Mouse (Mus musculus) limb, embryonic 11.5 days (tissue): Measurements from ENCODE around the gene Fh1. TPM values are rescaled to one million over a fixed set of nuclear protein-coding genes. Genes with fewer than 3 reads are reported as not detected.

Experiments
- ATAC-seq: fragments of 200-750 bp; cut with Nextera tagmentation; 2 replicates; pipeline ENCODE4 v1.8.0; 2017; ENCODE audit warnings: low read depth; ENCODE audit not compliant: insufficient number of reproducible peaks, low FRiP score, low TSS enrichment
- DNase-seq: peaks from one replicate; pipeline ENCODE4 v3.0.0-alpha.2; 2015; ENCODE audit warnings: low spot score
- H3K27ac ChIP-seq: fragments of 300-500 bp; sonication (generic); replicated peaks from 2 replicates; pipeline ENCODE4 v1.5.1; 2014; ENCODE audit warnings: low read depth, mild to moderate bottlenecking, low read length
- H3K27me3 ChIP-seq: fragments of 300-500 bp; sonication (generic); 2 replicates; pipeline ENCODE4 v1.6.1; 2014; ENCODE audit warnings: mild to moderate bottlenecking, low read length, mixed read lengths; ENCODE audit not compliant: control insufficient read depth, insufficient read depth
- H3K36me3 ChIP-seq: fragments of 300-500 bp; sonication (generic); 2 replicates; pipeline ENCODE4 v1.6.1; 2014; ENCODE audit warnings: mild to moderate bottlenecking, low read length, moderate library complexity, mixed read lengths; ENCODE audit not compliant: control insufficient read depth, insufficient read depth
- H3K4me1 ChIP-seq: fragments of 300-500 bp; sonication (generic); 2 replicates; pipeline ENCODE4 v1.6.1; 2014; ENCODE audit warnings: low read length, mixed read lengths; ENCODE audit not compliant: control insufficient read depth, insufficient read depth
- H3K4me2 ChIP-seq: fragments of 300-500 bp; sonication (generic); 2 replicates; pipeline ENCODE4 v1.6.1; 2014; ENCODE audit warnings: low read depth, mild to moderate bottlenecking, moderate library complexity; ENCODE audit not compliant: severe bottlenecking
- H3K4me3 ChIP-seq: fragments of 300-500 bp; sonication (generic); 2 replicates; pipeline ENCODE4 v1.5.1; 2014; ENCODE audit warnings: low read depth, low read length
- H3K9ac ChIP-seq: fragments of 300-500 bp; sonication (generic); 2 replicates; pipeline ENCODE4 v1.6.1; 2014; ENCODE audit warnings: mild to moderate bottlenecking, low read length
- H3K9me3 ChIP-seq: fragments of 300-500 bp; sonication (generic); 2 replicates; pipeline ENCODE4 v1.6.1; 2016; ENCODE audit warnings: low read length; ENCODE audit not compliant: control insufficient read depth
- WGBS: fragments of 180-500 bp; shearing (Covaris S2); extraction: QIAGEN DNeasy Blood & Tissue Kit; methylation state at CpG from one replicate; pipeline ENCODE4 v1.1.7; 2014; 5-methylcytosine and 5-hydroxymethylcytosine counted together
- polyA plus RNA-seq: library from polyadenylated mRNA; unstranded; fragments of >200 nt; fragmentation: Nextera tagmentation; extraction: Ambion mirVana; gene quantifications from 2 replicates; pipeline ENCODE4 v1.2.1, GENCODE M21; 2014

Gene Fh1
- 114 and 118 TPM in 2 replicates for polyA plus RNA-seq

DNA sequence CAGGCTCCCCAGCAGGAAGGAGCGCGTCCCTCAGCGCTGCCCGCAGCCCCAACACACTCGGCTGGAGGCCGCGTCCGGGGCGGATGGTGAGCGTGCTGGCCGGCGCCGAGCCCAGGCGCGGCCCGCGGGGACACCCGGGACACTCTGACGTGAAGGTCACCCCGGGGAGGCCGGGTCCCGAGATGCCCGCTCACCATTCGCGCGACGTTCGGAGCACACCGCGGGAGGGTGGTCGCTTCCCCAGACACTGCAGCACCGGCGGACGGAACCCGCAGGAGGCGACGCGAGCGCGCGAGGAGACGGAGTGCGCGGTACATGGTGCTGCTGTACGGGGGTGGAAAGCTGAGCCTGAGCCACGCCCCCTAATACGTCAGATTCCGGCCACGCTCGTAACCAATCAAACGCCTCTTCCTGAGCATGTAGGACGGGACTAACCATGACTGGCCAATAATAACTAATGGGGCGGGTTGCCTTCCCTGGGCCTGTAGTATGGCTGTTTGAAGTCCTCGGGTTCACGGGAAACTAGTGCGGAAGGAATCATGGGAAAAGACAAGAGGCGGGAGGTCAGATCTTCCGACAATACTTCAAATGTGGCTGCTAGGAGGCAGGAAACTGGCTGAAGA, at the start of gene Fh1:
TSS of gene Fh1 (minus strand) at position 379 of the 623 bp plus-strand sequence.
- Histone ChIP-seq H3K4me3 (peak within 1 kb of the TSS; percentile 89), H3K4me1 (peaks cover 5% of the 10 kb centered on the region; the same call in 1 of the 2 replicates), H3K4me2 (peak within 1 kb of the TSS; percentile 75), H3K27ac (peak within 1 kb of the TSS; percentile 59), H3K9ac (peak within 1 kb of the TSS; percentile 90), H3K9me3 (no peaks in the 10 kb centered on the region), H3K27me3 (no peaks in the 10 kb centered on the region), H3K36me3 (no peaks in the 10 kb centered on the region)
- under 1% methylated on average over 58 of the region's 58 CpGs for WGBS
- DNase-seq (peak; percentile 95), ATAC-seq (peak; percentile 100)

DNA sequence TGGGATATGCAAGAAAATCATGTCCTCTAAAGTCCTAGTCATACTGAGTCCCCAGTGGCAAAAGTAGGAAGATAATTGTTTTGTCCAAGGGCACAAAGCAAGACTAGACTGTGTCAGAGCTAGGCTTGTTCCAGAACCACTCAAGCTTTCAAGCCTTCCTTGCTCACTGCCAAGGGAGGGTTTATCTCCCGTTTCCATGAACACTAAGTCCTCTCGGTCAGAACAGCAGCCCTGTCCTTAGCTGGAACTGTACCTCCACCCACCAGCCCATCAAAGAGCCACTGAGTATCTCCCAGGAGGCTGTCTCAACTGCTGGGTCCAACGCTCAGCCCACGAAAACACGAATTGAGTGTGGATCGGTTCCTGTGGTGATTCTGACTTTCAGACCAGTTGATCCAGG, 49.7 kb upstream of the Fh1 start:
- 89% methylated on average over 6 of the region's 6 CpGs for WGBS
- no peak overlapping the region for H3K4me2 ChIP-seq
- H3K36me3 ChIP-seq, result no peaks in the 10 kb centered on the region
- no peak overlapping the region for H3K4me3 ChIP-seq
- no peak for DNase-seq
- no peak for ATAC-seq
- H3K4me1 ChIP-seq, result no peaks in the 10 kb centered on the region
- H3K9ac ChIP-seq, result no peak overlapping the region
- H3K27ac ChIP-seq, result no peak overlapping the region
- no peaks in the 10 kb centered on the region for H3K9me3 ChIP-seq
- no peaks in the 10 kb centered on the region for H3K27me3 ChIP-seq

DNA sequence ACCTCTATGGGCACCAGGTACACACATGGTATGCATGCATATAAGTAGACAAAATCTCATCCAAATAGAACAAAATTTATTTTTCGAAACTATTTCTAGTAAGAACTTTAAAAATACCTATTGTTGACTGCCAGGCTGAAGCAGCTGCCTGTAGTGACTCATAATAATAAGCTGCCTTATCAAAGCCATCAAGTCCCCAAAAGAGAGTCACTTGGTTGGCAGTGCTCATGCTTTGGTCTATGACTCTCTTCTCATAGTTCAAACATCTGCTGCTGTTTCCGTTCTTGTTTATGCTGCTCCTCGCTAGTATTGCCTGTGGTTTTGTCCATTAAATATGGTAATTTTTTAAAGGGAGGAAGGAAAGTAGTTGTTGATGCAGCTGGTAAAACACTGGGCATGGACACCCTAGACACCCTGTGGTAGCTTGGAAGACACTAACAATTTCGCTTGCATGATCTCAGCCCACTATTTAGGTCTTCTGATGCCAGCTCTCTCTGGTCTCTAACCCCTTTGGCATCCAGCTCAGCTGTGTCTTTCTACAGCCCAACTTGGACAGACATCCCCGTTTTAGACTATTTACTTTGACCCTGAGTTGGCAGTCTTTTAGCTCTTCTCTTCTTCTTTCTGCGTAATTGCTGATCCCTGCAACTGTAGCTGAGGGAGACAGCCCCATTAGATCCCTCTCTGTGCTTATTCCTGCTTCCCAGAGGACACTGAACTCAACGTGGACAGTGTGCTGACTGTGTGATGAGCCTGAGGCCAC, 48.3 kb upstream of the Fh1 start:
- ATAC-seq (no peak), DNase-seq (no peak)
- Histone ChIP-seq H3K27ac (no peak overlapping the region), H3K4me1 (no peaks in the 10 kb centered on the region), H3K4me2 (no peak overlapping the region), H3K9ac (no peak overlapping the region), H3K9me3 (no peaks in the 10 kb centered on the region), H3K4me3 (no peak overlapping the region), H3K27me3 (no peaks in the 10 kb centered on the region), H3K36me3 (no peaks in the 10 kb centered on the region)
- WGBS, result 87% methylated on average over 7 of the region's 7 CpGs

DNA sequence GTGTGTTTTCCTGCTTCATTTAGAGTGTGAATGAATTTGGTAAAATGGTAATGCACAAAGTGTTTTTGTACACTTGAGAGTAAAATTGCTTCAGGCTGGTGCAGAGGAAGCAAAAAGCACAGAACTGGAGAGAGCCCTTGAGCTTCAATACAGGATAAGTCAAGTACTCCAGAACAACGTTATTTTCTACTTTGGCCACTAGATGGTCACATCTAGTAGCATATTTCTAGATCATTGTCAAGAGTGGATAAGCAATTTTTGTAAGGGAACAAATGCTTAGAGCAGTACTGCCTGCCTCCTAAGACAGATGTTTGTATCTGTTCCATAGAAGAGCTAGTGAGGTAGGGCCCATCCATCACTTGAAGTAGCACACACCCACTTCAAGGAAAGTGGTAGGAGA, 46.2 kb upstream of the Fh1 start:
- Histone ChIP-seq H3K4me2 (no peak overlapping the region), H3K4me1 (no peaks in the 10 kb centered on the region), H3K27ac (no peak overlapping the region), H3K36me3 (no peaks in the 10 kb centered on the region), H3K4me3 (no peak overlapping the region), H3K9me3 (no peaks in the 10 kb centered on the region), H3K27me3 (no peaks in the 10 kb centered on the region), H3K9ac (no peak overlapping the region)
- no peak for DNase-seq
- 55% methylated on average over 1 of the region's 1 CpGs for WGBS
- no peak for ATAC-seq

DNA sequence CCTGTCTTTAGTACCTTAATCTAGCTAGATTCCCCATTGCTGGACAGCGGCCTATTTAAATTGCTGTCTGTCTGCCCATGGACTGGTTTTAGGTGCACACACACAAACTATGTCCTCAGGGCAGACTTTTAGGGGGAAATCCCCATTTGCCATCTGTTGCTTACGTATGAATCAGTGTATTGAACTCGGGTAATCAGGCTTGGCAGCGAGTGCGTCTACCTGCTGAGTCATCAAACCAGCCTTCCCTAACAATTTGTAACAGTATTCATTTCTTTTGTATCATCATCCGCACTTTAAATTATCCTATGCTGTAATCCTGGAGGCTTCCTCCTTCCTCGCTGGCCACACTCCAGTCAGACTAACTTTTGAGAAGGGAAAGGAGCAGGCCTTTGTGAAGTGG, 44.6 kb upstream of the Fh1 start:
- WGBS, result 86% methylated on average over 7 of the region's 7 CpGs
- no peaks in the 10 kb centered on the region for H3K36me3 ChIP-seq
- no peak overlapping the region for H3K9ac ChIP-seq
- no peak for ATAC-seq
- no peak for DNase-seq
- no peaks in the 10 kb centered on the region for H3K27me3 ChIP-seq
- no peaks in the 10 kb centered on the region for H3K4me1 ChIP-seq
- no peaks in the 10 kb centered on the region for H3K9me3 ChIP-seq
- H3K4me3 ChIP-seq, result no peak overlapping the region
- no peak overlapping the region for H3K27ac ChIP-seq
- no peak overlapping the region for H3K4me2 ChIP-seq

DNA sequence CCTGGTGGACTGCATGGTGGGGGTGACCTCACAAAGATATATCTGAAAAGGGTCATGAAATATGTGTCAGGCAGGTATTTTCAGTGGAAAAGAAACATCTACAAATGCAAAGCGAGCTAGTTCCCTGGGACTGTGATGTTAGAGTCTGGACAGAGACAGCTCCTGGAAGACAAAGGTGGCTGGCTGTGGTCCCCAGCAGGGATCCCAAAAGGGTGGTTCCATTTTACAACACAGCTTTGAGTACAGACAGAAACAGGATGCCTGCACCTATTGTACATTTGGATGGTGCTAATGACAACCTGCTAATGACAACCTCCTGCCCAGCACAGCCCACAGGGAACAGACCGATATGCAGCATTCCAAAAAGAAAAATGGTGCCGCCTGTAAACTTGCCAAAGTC, 44.0 kb upstream of the Fh1 start:
- H3K27me3 ChIP-seq, result no peaks in the 10 kb centered on the region
- no peaks in the 10 kb centered on the region for H3K4me1 ChIP-seq
- WGBS, result 90% methylated on average over 3 of the region's 3 CpGs
- no peak overlapping the region for H3K4me3 ChIP-seq
- DNase-seq, result no peak
- H3K9me3 ChIP-seq, result no peaks in the 10 kb centered on the region
- no peak overlapping the region for H3K27ac ChIP-seq
- no peak overlapping the region for H3K4me2 ChIP-seq
- no peak overlapping the region for H3K9ac ChIP-seq
- no peak for ATAC-seq
- no peaks in the 10 kb centered on the region for H3K36me3 ChIP-seq

DNA sequence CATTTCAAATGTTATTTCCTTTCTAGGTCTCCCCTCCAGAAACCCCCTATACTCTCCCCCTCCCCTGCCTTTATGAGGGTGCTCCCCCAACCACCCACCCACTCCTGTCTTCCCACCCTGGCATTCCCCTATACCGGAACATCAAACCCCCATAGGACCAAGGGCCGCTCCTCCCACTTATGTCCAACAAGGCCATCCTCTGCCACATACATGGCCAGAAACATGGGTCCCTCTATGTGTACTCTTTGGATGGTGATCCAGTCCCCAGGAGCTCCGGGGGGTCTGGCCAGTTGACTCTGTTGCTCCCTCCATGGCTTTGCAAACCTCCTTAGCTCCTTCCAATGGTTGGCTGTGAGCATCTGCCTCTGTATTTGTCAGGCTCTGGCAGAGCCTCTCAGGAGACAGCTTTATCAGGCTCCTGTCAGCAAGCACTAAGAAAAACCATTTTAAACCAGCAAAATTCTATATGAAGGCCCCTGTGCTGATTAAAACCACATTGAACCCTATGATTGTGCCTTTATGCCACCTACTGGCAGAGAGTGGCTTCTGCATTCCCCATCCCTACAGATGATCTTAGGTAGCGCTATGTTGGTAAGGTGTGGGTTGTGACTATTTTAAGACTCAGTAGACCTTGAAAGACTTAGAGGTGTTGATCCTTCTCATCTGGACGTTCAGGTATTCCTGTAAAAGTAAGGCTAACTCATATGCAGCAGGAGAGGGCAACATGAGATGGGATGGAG, 43.4 kb upstream of the Fh1 start:
- H3K4me2 ChIP-seq, result no peak overlapping the region
- H3K36me3 ChIP-seq, result no peaks in the 10 kb centered on the region
- DNase-seq, result no peak
- H3K27ac ChIP-seq, result no peak overlapping the region
- H3K4me1 ChIP-seq, result no peaks in the 10 kb centered on the region
- WGBS, result 79% methylated on average over 5 of the region's 5 CpGs
- no peak overlapping the region for H3K4me3 ChIP-seq
- H3K9me3 ChIP-seq, result no peaks in the 10 kb centered on the region
- ATAC-seq, result 0 out of 2 replicates have a peak, but pooled peaks have one; percentile 29
- H3K27me3 ChIP-seq, result no peaks in the 10 kb centered on the region
- no peak overlapping the region for H3K9ac ChIP-seq

DNA sequence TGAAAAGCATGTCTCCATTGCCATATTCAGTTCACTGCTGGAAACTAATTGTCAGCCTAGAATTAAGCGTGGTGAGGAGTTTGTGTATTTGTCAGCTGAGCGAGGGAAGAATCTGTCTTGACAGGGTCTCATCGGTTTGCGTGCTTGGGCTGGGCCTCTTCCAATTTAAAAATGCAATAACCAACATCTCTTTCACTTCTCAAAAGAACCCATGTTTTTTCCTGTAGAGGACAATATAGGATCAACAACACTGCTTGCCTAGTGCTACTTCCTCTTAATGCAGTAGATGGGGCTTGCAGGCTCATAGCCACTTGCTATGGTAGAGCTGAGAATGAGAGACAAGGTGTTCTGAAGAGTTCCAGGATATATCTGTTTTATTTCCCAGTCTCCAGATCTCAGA, 34.5 kb upstream of the Fh1 start:
- no peak overlapping the region for H3K4me2 ChIP-seq
- H3K4me3 ChIP-seq, result no peak overlapping the region
- H3K4me1 ChIP-seq, result no peaks in the 10 kb centered on the region
- no peak for DNase-seq
- WGBS, result 93% methylated on average over 4 of the region's 4 CpGs
- no peak overlapping the region for H3K27ac ChIP-seq
- ATAC-seq, result no peak
- no peak overlapping the region for H3K9ac ChIP-seq
- no peaks in the 10 kb centered on the region for H3K9me3 ChIP-seq
- no peaks in the 10 kb centered on the region for H3K36me3 ChIP-seq
- H3K27me3 ChIP-seq, result no peaks in the 10 kb centered on the region
